Mouse (Mus musculus): ENCODE measurements around the gene Wdr27. TPM values are rescaled to one million over a fixed set of nuclear protein-coding genes. Genes with fewer than 3 reads are reported as not detected.
A peak's percentile ranks its signal among the peaks of the same experiment; 100 is the strongest.
"Not testable (repeated sequence)": the region's sequence is repeated elsewhere in the genome, so short reads cannot be mapped to it uniquely, and the experiment has no call there.

Wdr27 gene
- polyA plus RNA-seq (2015; fragmentation: Nextera tagmentation; extraction: Ambion mirVana), result 8.2 and 11.7 TPM in 2 replicates

DNA sequence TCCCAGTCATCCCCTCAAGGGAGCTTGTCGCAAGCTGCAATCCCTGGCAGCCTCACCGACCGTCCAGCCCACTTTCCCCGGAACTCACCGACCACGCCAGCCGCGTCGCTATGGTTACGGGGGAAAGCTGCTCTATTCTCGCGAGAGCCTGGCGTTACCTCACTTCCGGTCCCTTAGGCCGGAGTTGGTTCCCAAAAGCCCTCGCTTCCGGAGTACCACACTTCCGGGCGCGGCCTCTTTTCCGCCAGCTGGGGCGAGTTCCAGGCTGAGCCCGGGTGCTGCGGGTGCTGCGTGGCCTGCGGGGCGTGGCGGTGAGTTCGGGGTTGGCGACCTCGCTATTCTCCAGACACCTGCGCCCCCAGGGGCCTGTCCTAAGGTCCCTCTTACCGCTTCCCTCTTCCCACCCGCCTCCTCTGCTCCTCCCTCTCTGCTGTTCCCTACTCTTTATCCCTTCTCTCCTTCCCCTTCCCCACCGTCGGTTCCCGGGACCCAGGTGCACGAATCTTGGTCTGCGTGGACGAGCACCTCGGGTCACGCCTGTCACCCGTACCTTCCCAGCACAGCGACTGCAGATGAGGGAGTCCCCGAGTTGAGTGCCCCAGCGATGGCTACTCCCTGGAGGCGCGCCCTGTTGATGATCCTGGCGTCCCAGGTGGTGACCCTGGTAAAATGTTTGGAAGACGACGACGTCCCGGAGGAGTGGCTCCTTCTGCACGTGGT is at the start of gene Wdr27, which contains the start of gene 1600012H06Rik:
TSS of gene Wdr27 (minus strand) at position 150 of the 720 bp plus-strand sequence.
TSS of gene 1600012H06Rik (plus strand) at position 176 of the 720 bp plus-strand sequence.
- ATAC-seq, result peak; percentile 99
- under 1% methylated on average over 54 of the region's 54 CpGs for WGBS
- Histone ChIP-seq H3K4me3 (ENCODE audit: low read length) (peak within 1 kb of the TSS; percentile 81), H3K9ac (ENCODE audit: low read depth, low read length) (peak within 1 kb of the TSS; percentile 87), H3K36me3 (ENCODE audit: control insufficient read depth, insufficient read depth, low read length) (peaks cover 5% of the 10 kb centered on the region), H3K4me2 (ENCODE audit: low read length) (peak within 1 kb of the TSS; percentile 80), H3K9me3 (ENCODE audit: control insufficient read depth, low read length) (no peaks in the 10 kb centered on the region), H3K27me3 (replicated peaks; ENCODE audit: control insufficient read depth, insufficient read depth, low read length) (no peaks in the 10 kb centered on the region), H3K27ac (ENCODE audit: low read depth, low read length) (peak within 1 kb of the TSS; percentile 86), H3K4me1 (ENCODE audit: control insufficient read depth, insufficient read depth, low read depth, low read length) (peaks cover 16% of the 10 kb centered on the region)

DNA sequence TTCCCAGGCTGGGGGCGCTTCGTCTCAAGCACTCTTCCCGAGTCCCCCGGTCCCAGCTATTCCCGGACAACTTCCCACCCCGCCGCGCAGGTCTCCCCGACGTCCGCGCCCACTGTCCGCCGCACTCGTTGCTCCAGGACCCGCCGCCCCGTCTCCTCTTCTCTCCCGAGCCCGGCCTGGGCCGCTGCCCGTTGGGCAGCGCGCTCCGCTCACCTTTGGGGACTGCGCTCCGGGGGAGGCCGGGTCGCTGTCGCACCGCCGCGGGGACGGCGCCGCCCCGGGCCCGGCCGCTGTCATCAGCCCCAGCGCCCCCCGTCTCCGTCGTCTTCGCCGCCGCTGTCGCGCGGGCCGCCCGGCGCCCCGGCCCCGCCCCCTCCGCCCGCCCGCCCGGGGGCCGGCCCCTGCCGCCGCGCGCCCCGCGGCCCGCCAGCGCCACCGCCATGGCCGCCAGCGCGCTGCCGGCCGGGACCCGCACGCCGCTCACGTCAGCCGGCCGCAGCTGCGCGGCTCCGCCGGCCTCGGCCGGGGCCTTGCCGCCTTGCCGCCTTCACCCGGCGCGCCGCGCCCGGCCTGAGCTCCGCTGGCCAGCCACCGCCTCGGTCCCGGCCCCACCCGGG is 49.7 kb upstream of the Wdr27 start:
- H3K9me3 ChIP-seq (ENCODE audit: control insufficient read depth, low read length); H3K4me1 ChIP-seq (ENCODE audit: control insufficient read depth, insufficient read depth, low read depth, low read length); H3K9ac ChIP-seq (ENCODE audit: low read depth, low read length); H3K4me3 ChIP-seq (ENCODE audit: low read length); H3K4me2 ChIP-seq (ENCODE audit: low read length); H3K27ac ChIP-seq (ENCODE audit: low read depth, low read length); H3K36me3 ChIP-seq (ENCODE audit: control insufficient read depth, insufficient read depth, low read length); H3K27me3 ChIP-seq (replicated peaks; ENCODE audit: control insufficient read depth, insufficient read depth, low read length): not testable (repeated sequence)
- ATAC-seq, result peak; percentile 85
- no CpG with 5 or more reads among the region's 98 CpGs for WGBS

- H3K9me3 ChIP-seq (ENCODE audit: control insufficient read depth, low read length); ATAC-seq; H3K9ac ChIP-seq (ENCODE audit: low read depth, low read length); H3K4me3 ChIP-seq (ENCODE audit: low read length); H3K27me3 ChIP-seq (replicated peaks; ENCODE audit: control insufficient read depth, insufficient read depth, low read length); H3K27ac ChIP-seq (ENCODE audit: low read depth, low read length); H3K36me3 ChIP-seq (ENCODE audit: control insufficient read depth, insufficient read depth, low read length); H3K4me2 ChIP-seq (ENCODE audit: low read length); H3K4me1 ChIP-seq (ENCODE audit: control insufficient read depth, insufficient read depth, low read depth, low read length): not testable (repeated sequence)
- WGBS, result 62% methylated on average over 4 of the region's 5 CpGs
Measured at GRCm38 (mm10) chr17:14990116-14990702, 47.3 kb upstream of the Wdr27 start.

GRCm38 (mm10) chr17:14978362-14979038 is 35.5 kb upstream of the Wdr27 start, which contains the start of the genes 9030025P20Rik and Gm3417:
Gene 9030025P20Rik, plus strand, starts transcription at chr17:14978468.
Gene Gm3417, minus strand, starts transcription at chr17:14978790.
- H3K4me2 ChIP-seq (ENCODE audit: low read length); H3K4me3 ChIP-seq (ENCODE audit: low read length); H3K27ac ChIP-seq (ENCODE audit: low read depth, low read length); H3K9me3 ChIP-seq (ENCODE audit: control insufficient read depth, low read length); H3K27me3 ChIP-seq (replicated peaks; ENCODE audit: control insufficient read depth, insufficient read depth, low read length); H3K4me1 ChIP-seq (ENCODE audit: control insufficient read depth, insufficient read depth, low read depth, low read length); H3K36me3 ChIP-seq (ENCODE audit: control insufficient read depth, insufficient read depth, low read length); H3K9ac ChIP-seq (ENCODE audit: low read depth, low read length): not testable (repeated sequence)
- ATAC-seq, result peak; percentile 99
- no CpG with 5 or more reads among the region's 60 CpGs for WGBS

GRCm38 (mm10) chr17:14977718-14978361 is 34.9 kb upstream of the Wdr27 start:
- 3% methylated on average over 4 of the region's 7 CpGs for WGBS
- not testable (repeated sequence) for H3K27me3 ChIP-seq (replicated peaks; ENCODE audit: control insufficient read depth, insufficient read depth, low read length); H3K4me3 ChIP-seq (ENCODE audit: low read length)

DNA sequence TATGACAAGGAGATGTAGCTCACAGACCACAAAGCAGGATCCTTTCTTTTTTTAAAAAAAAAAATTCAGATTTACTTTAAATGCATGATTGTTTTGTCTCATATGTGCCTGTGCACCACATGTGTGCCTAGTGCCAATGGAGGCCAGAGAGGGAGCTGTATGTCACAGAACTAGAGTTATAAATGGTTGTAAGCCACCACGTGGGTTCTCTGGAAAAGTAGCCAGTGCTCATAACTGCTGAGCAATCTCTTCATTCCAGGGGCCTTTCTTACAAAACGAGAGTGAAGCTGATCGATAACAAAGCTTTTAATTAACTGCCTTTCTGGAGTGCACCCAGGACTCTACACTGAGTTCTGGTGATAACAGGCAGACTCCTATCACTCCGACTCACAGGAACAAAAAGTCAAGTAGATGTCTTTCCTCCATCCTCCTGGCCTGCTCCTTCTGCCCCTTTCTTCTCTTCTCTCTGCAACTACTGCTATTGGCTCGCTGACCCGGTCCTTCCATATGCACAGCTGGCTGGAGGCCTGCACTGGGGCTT is 25.5 kb upstream of the Wdr27 start:
- not testable (repeated sequence) for H3K27me3 ChIP-seq (replicated peaks; ENCODE audit: control insufficient read depth, insufficient read depth, low read length); ATAC-seq; H3K36me3 ChIP-seq (ENCODE audit: control insufficient read depth, insufficient read depth, low read length); H3K4me3 ChIP-seq (ENCODE audit: low read length); H3K4me2 ChIP-seq (ENCODE audit: low read length); H3K4me1 ChIP-seq (ENCODE audit: control insufficient read depth, insufficient read depth, low read depth, low read length); H3K27ac ChIP-seq (ENCODE audit: low read depth, low read length); H3K9me3 ChIP-seq (ENCODE audit: control insufficient read depth, low read length); H3K9ac ChIP-seq (ENCODE audit: low read depth, low read length)
- WGBS, result no CpG with 5 or more reads among the region's 6 CpGs

More at GRCm38 (mm10) chr17:14977718-14978361, 34.9 kb upstream of the Wdr27 start:
- not testable (repeated sequence) for H3K9me3 ChIP-seq (ENCODE audit: control insufficient read depth, low read length); H3K4me1 ChIP-seq (ENCODE audit: control insufficient read depth, insufficient read depth, low read depth, low read length); H3K27ac ChIP-seq (ENCODE audit: low read depth, low read length); H3K9ac ChIP-seq (ENCODE audit: low read depth, low read length); H3K36me3 ChIP-seq (ENCODE audit: control insufficient read depth, insufficient read depth, low read length); H3K4me2 ChIP-seq (ENCODE audit: low read length); ATAC-seq

DNA sequence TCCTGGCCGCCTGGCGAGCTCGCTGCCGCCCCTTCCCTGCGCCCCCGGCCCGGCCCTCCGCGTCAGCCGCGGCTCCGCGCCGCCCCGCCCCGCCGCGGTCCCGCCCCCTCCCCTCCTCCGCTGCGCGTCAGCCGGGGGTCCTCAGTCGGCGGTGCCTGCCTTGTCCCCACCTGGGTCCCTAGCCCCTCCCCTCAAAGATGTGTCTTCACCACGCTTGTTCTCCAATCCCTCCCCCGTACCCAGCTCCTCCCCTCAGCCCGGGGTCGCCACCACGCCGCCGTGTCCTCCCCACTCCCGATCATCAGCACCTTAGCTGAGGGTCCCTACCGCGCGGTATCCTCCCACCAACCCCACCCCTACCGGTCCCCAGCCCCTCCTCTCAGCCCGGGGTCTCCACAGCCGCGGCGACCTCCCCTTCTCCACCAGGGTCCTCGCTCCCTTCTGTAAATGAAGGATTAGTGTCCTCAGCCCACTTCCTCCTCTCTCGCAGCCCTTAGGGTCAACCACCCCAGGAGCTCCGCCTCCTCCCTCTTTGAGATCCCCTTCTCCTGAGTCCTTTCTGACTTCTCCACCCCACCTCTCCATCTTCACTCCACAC is 18.7 kb upstream of the Wdr27 start:
- not testable (repeated sequence) for H3K9ac ChIP-seq (ENCODE audit: low read depth, low read length); H3K27me3 ChIP-seq (replicated peaks; ENCODE audit: control insufficient read depth, insufficient read depth, low read length); H3K4me2 ChIP-seq (ENCODE audit: low read length); H3K4me3 ChIP-seq (ENCODE audit: low read length); H3K4me1 ChIP-seq (ENCODE audit: control insufficient read depth, insufficient read depth, low read depth, low read length); H3K9me3 ChIP-seq (ENCODE audit: control insufficient read depth, low read length); H3K27ac ChIP-seq (ENCODE audit: low read depth, low read length); H3K36me3 ChIP-seq (ENCODE audit: control insufficient read depth, insufficient read depth, low read length)
- WGBS, result no CpG with 5 or more reads among the region's 44 CpGs
- peak; percentile 95 for ATAC-seq

- H3K27ac ChIP-seq (ENCODE audit: low read depth, low read length), result peak within 1 kb of the TSS; percentile 67; the same call in 1 of the 2 replicates
- H3K4me2 ChIP-seq (ENCODE audit: low read length), result peak within 1 kb of the TSS; percentile 99
- under 1% methylated on average over 40 of the region's 100 CpGs for WGBS
- peak within 1 kb of the TSS; percentile 72 for H3K4me3 ChIP-seq (ENCODE audit: low read length)
- not testable (repeated sequence) for H3K27me3 ChIP-seq (replicated peaks; ENCODE audit: control insufficient read depth, insufficient read depth, low read length); H3K4me1 ChIP-seq (ENCODE audit: control insufficient read depth, insufficient read depth, low read depth, low read length); H3K36me3 ChIP-seq (ENCODE audit: control insufficient read depth, insufficient read depth, low read length); H3K9me3 ChIP-seq (ENCODE audit: control insufficient read depth, low read length)
- peak within 1 kb of the TSS; percentile 80 for H3K9ac ChIP-seq (ENCODE audit: low read depth, low read length)
- ATAC-seq, result peak; percentile 82
Measured at GRCm38 (mm10) chr17:14960951-14961556, 18.1 kb upstream of the Wdr27 start, which contains the start of gene Phf10. Gene Phf10, minus strand, starts transcription at chr17:14961273.

Measured in hindbrain, embryonic 16.5 days (tissue).